Mouse (Mus musculus) neural tube, embryonic 13.5 days (tissue): ENCODE data around the gene Apom. TPM values are rescaled to one million over a fixed set of nuclear protein-coding genes. Genes with fewer than 3 reads are reported as not detected.

Experiments
- ATAC-seq: fragments of 200-750 bp; cut with Nextera tagmentation; 2 replicates; pipeline ENCODE4 v1.8.0; 2017; ENCODE audit warnings: low read depth, mild to moderate bottlenecking, moderate TSS enrichment, moderate library complexity
- H3K27ac ChIP-seq: fragments of 300-500 bp; sonication (generic); replicated peaks from 2 replicates; pipeline ENCODE4 v1.5.1; 2015; ENCODE audit warnings: moderate library complexity, mild to moderate bottlenecking, inconsistent platforms
- H3K27me3 ChIP-seq: fragments of 300-500 bp; sonication (generic); 2 replicates; pipeline ENCODE4 v1.6.1; 2015; ENCODE audit warnings: mild to moderate bottlenecking, inconsistent platforms
- H3K36me3 ChIP-seq: fragments of 300-500 bp; sonication (generic); 2 replicates; pipeline ENCODE4 v1.6.1; 2015; ENCODE audit warnings: mild to moderate bottlenecking, inconsistent platforms
- H3K4me1 ChIP-seq: fragments of 300-500 bp; sonication (generic); replicated peaks from 2 replicates; pipeline ENCODE4 v1.6.1; 2015; ENCODE audit warnings: inconsistent platforms
- H3K4me2 ChIP-seq: fragments of 300-500 bp; sonication (generic); 2 replicates; pipeline ENCODE4 v1.6.1; 2015; ENCODE audit warnings: inconsistent platforms, mild to moderate bottlenecking, moderate library complexity
- H3K4me3 ChIP-seq: fragments of 300-500 bp; sonication (generic); 2 replicates; pipeline ENCODE4 v1.5.1; 2015; ENCODE audit warnings: mild to moderate bottlenecking, inconsistent platforms
- H3K9ac ChIP-seq: fragments of 300-500 bp; sonication (generic); 2 replicates; pipeline ENCODE4 v1.6.1; 2015; ENCODE audit warnings: moderate library complexity, mild to moderate bottlenecking, inconsistent platforms
- H3K9me3 ChIP-seq: fragments of 300-500 bp; sonication (generic); 2 replicates; pipeline ENCODE4 v1.6.1; 2016; ENCODE audit warnings: inconsistent platforms
- WGBS: fragments of 180-500 bp; shearing (Covaris S2); methylation state at CpG from one replicate; pipeline ENCODE4 v1.1.7; 2015; 5-methylcytosine and 5-hydroxymethylcytosine counted together
- polyA plus RNA-seq: library from polyadenylated mRNA; unstranded; fragments of >200 nt; fragmentation: Nextera tagmentation; extraction: Ambion mirVana; gene quantifications from 2 replicates; pipeline ENCODE4 v1.2.1, GENCODE M21; 2015

Apom gene
- polyA plus RNA-seq, 1 experiment from 2014 or later = 0.77 TPM

DNA sequence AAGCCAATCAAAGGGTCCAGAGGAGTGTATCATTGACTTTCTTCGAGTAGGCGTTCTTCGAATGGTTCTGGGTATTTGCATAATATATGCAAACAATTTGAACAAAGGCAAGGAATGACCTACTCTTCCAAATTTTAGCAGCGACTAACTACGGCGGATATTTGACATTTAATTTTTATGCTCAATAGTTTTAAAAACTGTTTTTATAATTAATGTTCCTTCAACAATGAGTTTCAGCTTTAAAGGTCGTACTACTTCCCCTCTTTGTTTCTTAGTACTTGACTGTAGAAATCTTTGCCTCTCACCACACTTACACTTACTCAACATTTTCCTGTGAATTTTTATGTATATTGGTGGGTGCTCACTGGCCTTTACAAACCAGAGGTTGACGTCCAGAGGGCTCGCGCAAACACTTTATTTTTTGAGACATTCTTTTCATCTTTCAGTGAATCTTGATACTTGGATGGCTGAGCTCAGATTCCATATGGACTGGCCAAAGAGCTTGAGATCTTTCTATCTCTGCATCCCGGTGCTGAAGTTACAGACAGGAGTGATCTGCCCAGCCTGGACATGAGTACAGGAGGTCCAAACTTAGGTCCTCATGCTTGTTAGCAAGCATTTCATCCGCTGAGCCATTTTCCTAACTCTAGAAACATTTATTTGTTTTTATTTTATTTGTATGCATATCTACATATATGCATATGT is 33.8 kb upstream of the Apom start:
- Histone ChIP-seq H3K27me3 (no peaks in the 10 kb centered on the region), H3K4me2 (peak overlapping the region; percentile 100), H3K4me1 (peaks cover 43% of the 10 kb centered on the region), H3K4me3 (peak overlapping the region; percentile 99), H3K9me3 (no peaks in the 10 kb centered on the region), H3K27ac (peak overlapping the region; percentile 97), H3K9ac (peak overlapping the region; percentile 71), H3K36me3 (peaks cover 19% of the 10 kb centered on the region)
- WGBS = 26% methylated on average over 12 of the region's 12 CpGs
- ATAC-seq = peak; percentile 87

DNA sequence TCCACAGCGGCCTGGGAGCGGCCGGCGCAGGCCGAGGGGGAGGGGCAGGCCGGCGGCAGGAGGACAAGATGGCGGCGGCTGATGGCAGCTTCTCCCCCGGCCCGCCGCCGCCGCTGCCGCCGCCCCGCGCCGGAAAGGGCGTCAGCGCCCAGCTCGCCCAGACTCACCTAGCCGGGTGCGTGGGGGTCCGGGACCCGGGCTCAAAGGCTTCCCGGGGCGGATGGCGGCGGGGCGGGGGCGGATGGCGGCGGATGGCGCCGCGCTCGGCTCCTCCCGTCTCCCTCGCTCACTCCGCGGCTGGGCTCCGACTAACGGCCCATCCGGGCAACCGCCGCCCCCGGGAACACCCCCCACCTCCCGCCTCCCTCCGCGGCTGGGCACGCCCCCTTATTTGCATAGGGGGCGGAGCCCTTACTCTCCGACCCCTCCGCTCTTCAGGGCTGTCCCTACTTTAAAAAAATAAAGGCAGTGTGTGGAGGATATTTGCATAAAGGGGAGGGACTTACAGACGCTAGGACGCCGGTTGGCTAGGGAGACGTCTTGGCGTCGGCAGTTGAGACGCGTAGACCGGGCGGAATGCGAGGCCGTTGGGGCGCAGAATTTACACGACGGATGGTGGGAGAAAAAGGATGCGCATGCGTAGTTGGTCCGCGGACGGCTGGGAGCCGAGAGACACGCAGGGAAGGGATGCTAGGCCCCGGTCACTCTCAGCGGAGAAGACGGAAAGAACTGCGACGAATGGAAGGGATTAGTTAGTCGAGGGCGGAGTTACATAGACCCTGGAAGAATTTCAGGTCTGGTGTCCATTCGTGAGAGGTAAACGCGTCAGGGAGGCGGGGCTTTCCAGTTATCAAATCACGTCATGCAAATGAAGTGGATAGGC is 33.0 kb upstream of the Apom start, which contains the start of gene Prrc2a:
TSS of gene Prrc2a (minus strand) at position 330 of the 883 bp plus-strand sequence.
- Histone ChIP-seq H3K27ac (peak within 1 kb of the TSS; percentile 98), H3K27me3 (no peaks in the 10 kb centered on the region), H3K4me3 (peak within 1 kb of the TSS; percentile 99), H3K9ac (peak within 1 kb of the TSS; percentile 100), H3K36me3 (peaks cover 27% of the 10 kb centered on the region), H3K9me3 (no peaks in the 10 kb centered on the region), H3K4me2 (peak within 1 kb of the TSS; percentile 100), H3K4me1 (peaks cover 43% of the 10 kb centered on the region)
- peak; percentile 96 for ATAC-seq
- WGBS = under 1% methylated on average over 83 of the region's 89 CpGs

DNA sequence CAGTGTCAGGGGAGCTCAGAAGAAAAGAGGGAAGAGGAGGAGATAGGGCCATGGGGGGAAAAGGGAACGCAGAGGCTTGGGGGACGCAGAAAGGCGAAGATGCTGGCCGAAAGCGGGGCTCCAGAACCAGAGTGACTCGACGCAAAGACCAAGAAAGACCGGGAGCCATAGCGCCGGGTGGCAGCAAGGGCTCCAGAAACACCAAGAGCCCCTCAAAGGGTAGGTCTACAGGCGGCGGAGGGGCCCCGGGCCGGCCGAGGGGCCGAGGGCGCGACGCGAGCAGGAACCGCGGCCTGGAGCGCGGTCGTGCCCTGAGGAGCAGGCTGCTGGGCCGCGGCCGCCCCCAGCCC is 32.3 kb upstream of the Apom start:
- 0% methylated on average over 20 of the region's 28 CpGs for WGBS

DNA sequence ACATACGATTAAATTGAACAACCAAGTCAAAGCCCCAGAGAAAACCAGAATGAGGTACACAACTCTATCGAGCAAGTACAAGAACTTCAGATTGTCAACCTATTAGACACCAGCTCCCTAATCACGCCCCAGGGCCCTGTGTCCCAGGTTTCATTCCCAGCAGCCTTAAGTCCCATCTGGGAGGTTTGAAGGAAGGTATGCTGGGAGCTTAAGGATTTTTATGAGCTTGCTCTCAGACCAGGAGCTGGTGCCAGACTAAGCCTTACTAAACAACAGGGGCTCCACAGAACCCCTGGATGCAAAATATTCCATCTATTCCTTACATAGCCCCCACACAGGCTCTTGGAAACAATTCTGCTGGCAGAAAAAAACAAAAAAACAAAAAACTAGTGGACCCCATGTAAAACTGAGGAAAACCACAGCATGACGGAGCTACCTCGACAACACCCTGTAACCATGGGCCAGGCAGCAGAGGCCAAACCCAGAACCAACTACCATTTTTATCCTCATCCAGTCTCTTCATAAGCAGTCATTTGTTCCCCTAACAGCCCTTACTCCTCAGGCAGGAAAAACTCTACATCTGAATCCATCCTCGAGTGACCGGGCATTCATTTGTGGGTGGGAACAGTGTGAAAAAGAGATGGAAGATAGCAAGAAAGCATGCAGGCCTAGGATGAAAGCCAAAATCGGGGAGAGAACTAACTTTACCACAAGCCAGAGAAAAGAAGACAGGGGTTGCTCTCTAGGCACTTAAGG is 31.7 kb upstream of the Apom start:
- no peaks in the 10 kb centered on the region for H3K9me3 ChIP-seq
- 12% methylated on average over 8 of the region's 8 CpGs for WGBS
- H3K4me2 ChIP-seq = peak overlapping the region; percentile 100
- no peaks in the 10 kb centered on the region for H3K27me3 ChIP-seq
- peaks cover 43% of the 10 kb centered on the region for H3K4me1 ChIP-seq
- H3K4me3 ChIP-seq = peak overlapping the region; percentile 99
- H3K36me3 ChIP-seq = peaks cover 40% of the 10 kb centered on the region
- no peak for ATAC-seq
- H3K27ac ChIP-seq = peak overlapping the region; percentile 98
- H3K9ac ChIP-seq = peak overlapping the region; percentile 100

More for the DNA sequence above, 32.3 kb upstream of the Apom start:
- H3K36me3 ChIP-seq = peaks cover 33% of the 10 kb centered on the region
- peaks cover 43% of the 10 kb centered on the region for H3K4me1 ChIP-seq
- H3K9me3 ChIP-seq = no peaks in the 10 kb centered on the region
- peak; percentile 1; the same call in 1 of the 2 replicates for ATAC-seq
- peak overlapping the region; percentile 99 for H3K4me3 ChIP-seq
- H3K9ac ChIP-seq = peak overlapping the region; percentile 100
- H3K27ac ChIP-seq = peak overlapping the region; percentile 98
- H3K27me3 ChIP-seq = no peaks in the 10 kb centered on the region
- H3K4me2 ChIP-seq = peak overlapping the region; percentile 100

DNA sequence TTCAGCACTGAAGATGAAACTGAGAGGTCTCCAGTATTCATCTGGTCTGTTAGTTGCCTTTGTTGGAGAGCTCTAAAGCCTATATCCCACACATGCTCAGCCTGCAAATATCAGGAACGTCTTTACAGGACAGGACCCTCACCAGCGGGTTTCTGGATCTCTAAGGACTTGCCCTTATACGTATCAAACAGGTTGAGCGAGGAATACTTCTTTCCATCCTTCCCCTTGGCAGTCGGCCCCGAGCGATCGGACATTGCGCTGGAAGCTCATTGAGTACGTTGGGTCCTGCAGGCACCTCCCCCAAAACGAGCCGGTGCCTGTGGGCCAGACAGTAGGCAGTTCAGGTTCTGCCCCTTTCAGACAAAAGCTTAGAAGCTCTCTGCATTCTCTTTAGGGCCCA is 30.9 kb upstream of the Apom start:
- H3K9ac ChIP-seq = peak overlapping the region; percentile 100
- peaks cover 43% of the 10 kb centered on the region for H3K4me1 ChIP-seq
- H3K9me3 ChIP-seq = no peaks in the 10 kb centered on the region
- WGBS = 57% methylated on average over 12 of the region's 12 CpGs
- no peak for ATAC-seq
- H3K27ac ChIP-seq = no peak overlapping the region
- no peaks in the 10 kb centered on the region for H3K27me3 ChIP-seq
- peak overlapping the region; percentile 99 for H3K4me3 ChIP-seq
- H3K4me2 ChIP-seq = peak overlapping the region; percentile 100
- peaks cover 47% of the 10 kb centered on the region for H3K36me3 ChIP-seq

DNA sequence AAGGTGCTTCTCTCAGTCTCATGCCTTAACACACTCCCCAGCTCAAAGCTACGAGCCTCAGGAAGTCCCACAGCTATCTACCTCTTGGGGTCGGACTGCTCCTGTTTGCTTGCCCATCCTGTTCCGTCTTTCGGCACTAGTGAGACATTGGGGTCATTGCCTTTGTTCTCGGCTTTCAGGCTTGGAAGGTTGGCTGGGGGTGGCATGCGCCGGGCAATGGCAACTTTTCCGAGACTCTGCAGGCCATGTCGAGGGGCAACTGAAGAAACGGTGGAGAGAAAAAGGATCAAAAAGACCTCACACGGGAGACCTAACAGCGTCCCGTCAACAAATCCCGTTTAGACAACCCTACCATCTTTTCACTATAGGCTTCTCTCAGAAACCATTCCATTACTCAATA is 30.3 kb upstream of the Apom start:
- H3K4me1 ChIP-seq = peaks cover 42% of the 10 kb centered on the region
- no peaks in the 10 kb centered on the region for H3K27me3 ChIP-seq
- 78% methylated on average over 14 of the region's 14 CpGs for WGBS
- no peak for ATAC-seq
- H3K9me3 ChIP-seq = no peaks in the 10 kb centered on the region
- H3K36me3 ChIP-seq = peaks cover 54% of the 10 kb centered on the region
- no peak overlapping the region for H3K27ac ChIP-seq
- H3K4me3 ChIP-seq = peak overlapping the region; percentile 99
- H3K9ac ChIP-seq = peak overlapping the region; percentile 100
- peak overlapping the region; percentile 100 for H3K4me2 ChIP-seq

DNA sequence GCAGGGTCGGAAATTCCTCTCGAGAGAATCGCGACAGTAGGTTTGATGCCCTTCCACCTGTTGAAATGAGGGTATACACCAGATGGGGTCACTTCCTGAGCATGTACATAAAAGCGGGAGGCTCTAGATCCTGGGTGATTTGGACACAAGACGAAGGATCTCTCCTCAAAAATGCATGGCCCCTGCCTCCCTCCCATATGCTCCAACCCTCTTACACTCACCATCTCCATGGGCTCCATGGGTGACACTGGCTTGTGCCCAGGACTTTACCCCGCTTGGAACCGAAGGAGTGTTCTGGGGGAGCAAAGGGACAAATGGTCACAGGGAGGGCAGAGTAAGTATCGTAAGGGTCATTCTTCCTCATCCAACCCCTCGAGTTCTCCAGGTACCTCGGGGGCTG is 29.6 kb upstream of the Apom start:
- H3K4me3 ChIP-seq = peak overlapping the region; percentile 99; the same call in 1 of the 2 replicates
- no peaks in the 10 kb centered on the region for H3K9me3 ChIP-seq
- peak overlapping the region; percentile 100; the same call in 1 of the 2 replicates for H3K4me2 ChIP-seq
- H3K9ac ChIP-seq = peak overlapping the region; percentile 100; the same call in 1 of the 2 replicates
- WGBS = 73% methylated on average over 11 of the region's 11 CpGs
- no peak overlapping the region for H3K27ac ChIP-seq
- no peaks in the 10 kb centered on the region for H3K27me3 ChIP-seq
- peaks cover 35% of the 10 kb centered on the region for H3K4me1 ChIP-seq
- no peak for ATAC-seq
- H3K36me3 ChIP-seq = peaks cover 61% of the 10 kb centered on the region

DNA sequence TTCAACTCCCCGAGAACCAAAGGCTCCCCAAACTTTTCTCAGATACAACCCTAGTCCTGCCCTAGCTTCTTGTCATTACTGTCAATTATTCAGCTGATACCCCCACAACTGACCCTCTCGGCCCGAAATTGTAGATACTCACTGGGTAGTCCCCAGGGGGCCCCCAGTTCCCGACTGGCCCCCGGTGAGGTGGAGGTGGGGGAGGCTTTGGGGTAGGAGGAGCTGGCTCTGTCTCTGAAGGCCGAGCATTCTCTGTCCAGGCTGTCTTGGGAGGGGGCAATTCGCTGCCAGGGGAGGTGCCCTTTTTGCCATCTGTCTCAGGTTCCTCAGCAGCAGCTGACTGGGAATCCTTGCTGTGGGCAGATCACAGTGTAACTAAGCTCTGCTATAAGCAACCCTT is 27.8 kb upstream of the Apom start:
- Histone ChIP-seq H3K4me2 (no peak overlapping the region), H3K27ac (no peak overlapping the region), H3K4me1 (peaks cover 28% of the 10 kb centered on the region), H3K4me3 (no peak overlapping the region), H3K36me3 (peaks cover 78% of the 10 kb centered on the region), H3K9me3 (no peaks in the 10 kb centered on the region), H3K27me3 (no peaks in the 10 kb centered on the region), H3K9ac (no peak overlapping the region)
- WGBS = 81% methylated on average over 7 of the region's 7 CpGs
- ATAC-seq = no peak

DNA sequence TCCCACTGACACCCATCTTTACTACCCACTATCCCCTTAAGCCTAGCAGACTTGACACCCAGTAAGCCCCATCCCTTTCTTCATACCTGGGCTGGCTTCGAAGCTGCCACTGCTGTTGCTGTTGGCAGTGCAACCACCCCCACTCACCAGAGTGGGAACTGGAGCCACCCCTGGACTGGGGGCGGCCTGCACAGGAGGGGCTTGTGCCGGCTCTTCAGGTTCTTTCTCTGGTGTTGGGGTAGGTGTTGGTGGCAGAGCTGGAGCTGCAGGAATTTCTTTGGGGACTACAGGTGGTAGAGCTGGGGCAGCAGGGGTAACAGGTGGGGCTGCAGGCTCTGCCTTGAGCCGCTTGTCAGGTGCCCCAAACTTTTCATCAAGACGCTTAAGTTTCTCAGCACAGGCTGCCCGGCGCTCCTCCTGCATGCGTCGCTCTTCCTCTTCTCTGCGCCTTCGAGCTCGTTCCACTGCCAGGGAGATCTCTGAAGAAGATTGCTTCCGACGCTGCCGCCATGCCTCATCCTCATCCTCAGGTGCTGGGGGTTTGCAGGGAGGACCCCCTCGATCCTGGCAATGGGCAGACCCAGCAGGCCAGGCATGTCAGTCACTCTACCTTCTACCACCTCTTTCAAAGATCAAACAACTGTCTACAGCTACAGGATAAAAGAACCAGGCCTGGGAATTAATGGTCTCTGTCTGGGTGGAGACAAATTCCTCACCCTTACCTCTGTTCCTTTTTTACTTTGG is 27.2 kb upstream of the Apom start:
- no peak overlapping the region for H3K4me2 ChIP-seq
- H3K9me3 ChIP-seq = no peaks in the 10 kb centered on the region
- no peak overlapping the region for H3K9ac ChIP-seq
- peaks cover 28% of the 10 kb centered on the region for H3K4me1 ChIP-seq
- H3K27ac ChIP-seq = no peak overlapping the region
- H3K4me3 ChIP-seq = no peak overlapping the region
- H3K36me3 ChIP-seq = peaks cover 85% of the 10 kb centered on the region
- WGBS = 95% methylated on average over 16 of the region's 16 CpGs
- no peak for ATAC-seq
- no peaks in the 10 kb centered on the region for H3K27me3 ChIP-seq

DNA sequence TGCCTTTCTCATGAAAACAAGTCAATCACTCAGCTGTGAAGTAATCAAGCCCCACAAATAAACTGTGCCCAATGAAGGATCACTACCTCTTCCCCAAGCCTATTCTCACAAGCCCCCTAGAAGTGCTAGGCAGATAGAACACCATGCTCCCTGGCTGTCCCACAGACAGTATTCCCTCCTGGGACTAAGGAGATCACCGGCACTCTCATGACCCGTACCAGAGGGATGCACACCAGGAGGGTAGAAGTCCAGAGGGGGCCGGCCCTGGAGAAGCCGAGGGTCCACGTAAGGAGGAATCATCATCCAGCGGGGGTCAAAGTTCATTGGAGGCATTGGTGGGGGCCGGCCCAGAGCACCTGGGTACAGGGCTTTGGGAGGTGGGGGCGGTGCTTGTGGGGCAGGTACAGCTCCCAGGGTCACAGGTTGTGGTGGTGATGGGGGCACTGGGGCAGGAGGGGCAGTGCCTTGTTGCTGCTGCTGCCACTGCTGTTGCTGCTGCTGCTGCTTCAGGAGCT is 25.9 kb upstream of the Apom start:
- Histone ChIP-seq H3K4me1 (peaks cover 19% of the 10 kb centered on the region), H3K27me3 (no peaks in the 10 kb centered on the region), H3K4me2 (no peak overlapping the region), H3K9me3 (no peaks in the 10 kb centered on the region), H3K4me3 (no peak overlapping the region), H3K27ac (no peak overlapping the region), H3K9ac (no peak overlapping the region), H3K36me3 (peaks cover 98% of the 10 kb centered on the region)
- WGBS = 90% methylated on average over 8 of the region's 8 CpGs
- ATAC-seq = no peak

DNA sequence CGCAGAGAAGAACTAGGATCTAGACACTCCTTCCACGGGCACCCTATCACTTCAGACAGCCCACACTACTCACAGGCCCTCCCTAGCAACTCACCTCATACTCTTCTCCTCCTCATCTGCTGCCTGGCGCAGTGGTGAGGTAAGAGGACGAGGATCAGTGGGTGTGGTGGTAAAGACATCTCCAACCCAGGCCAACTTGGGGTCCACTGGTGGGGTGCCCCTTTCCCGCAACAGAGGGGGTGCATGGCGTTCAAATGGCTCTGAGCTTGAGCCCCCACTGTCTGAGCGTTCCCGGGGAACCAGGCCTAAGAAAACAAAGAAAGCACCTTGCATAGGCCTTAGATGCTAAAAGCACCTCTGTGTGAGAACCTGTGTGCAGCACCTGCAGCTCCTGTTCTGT is 25.4 kb upstream of the Apom start:
- Histone ChIP-seq H3K27ac (no peak overlapping the region), H3K4me2 (no peak overlapping the region), H3K27me3 (no peaks in the 10 kb centered on the region), H3K9ac (no peak overlapping the region), H3K9me3 (no peaks in the 10 kb centered on the region), H3K4me3 (no peak overlapping the region), H3K4me1 (peaks cover 15% of the 10 kb centered on the region), H3K36me3 (peaks cover 100% of the 10 kb centered on the region)
- 96% methylated on average over 8 of the region's 8 CpGs for WGBS
- no peak for ATAC-seq
